Mouse (Mus musculus) intestine, postnatal 0 days (tissue): ENCODE measurements around the gene Fstl5. TPM values are rescaled to one million over a fixed set of nuclear protein-coding genes. Genes with fewer than 3 reads are reported as not detected.

Experiments
- ATAC-seq: fragments of 200-750 bp; cut with Nextera tagmentation; 2 replicates; pipeline ENCODE4 v1.8.0; 2017; ENCODE audit warnings: mild to moderate bottlenecking, moderate TSS enrichment, moderate library complexity
- H3K27ac ChIP-seq: fragments of 300-500 bp; sonication (generic); 2 replicates; pipeline ENCODE4 v1.5.1; 2014; ENCODE audit warnings: mild to moderate bottlenecking, low read depth, low read length, moderate library complexity
- H3K27me3 ChIP-seq: fragments of 300-500 bp; sonication (generic); replicated peaks from 2 replicates; pipeline ENCODE4 v1.6.1; 2014; ENCODE audit warnings: low read length, mixed read lengths; ENCODE audit not compliant: control insufficient read depth, insufficient read depth
- H3K36me3 ChIP-seq: fragments of 300-500 bp; sonication (generic); 2 replicates; pipeline ENCODE4 v1.6.1; 2014; ENCODE audit warnings: mild to moderate bottlenecking, moderate library complexity; ENCODE audit not compliant: control insufficient read depth, insufficient read depth
- H3K4me1 ChIP-seq: fragments of 300-500 bp; sonication (generic); replicated peaks from 2 replicates; pipeline ENCODE4 v1.6.1; 2014; ENCODE audit warnings: antibody characterized with exemption, low read length, mixed read lengths; ENCODE audit not compliant: control insufficient read depth, insufficient read depth
- H3K4me2 ChIP-seq: fragments of 300-500 bp; sonication (generic); replicated peaks from 2 replicates; pipeline ENCODE4 v1.6.1; 2014; ENCODE audit warnings: low read depth, mild to moderate bottlenecking, moderate library complexity
- H3K4me3 ChIP-seq: fragments of 300-500 bp; sonication (generic); 2 replicates; pipeline ENCODE4 v1.5.1; 2014; ENCODE audit warnings: low read depth, low read length
- H3K9ac ChIP-seq: fragments of 300-500 bp; sonication (generic); 2 replicates; pipeline ENCODE4 v1.6.1; 2014; ENCODE audit warnings: mild to moderate bottlenecking, low read depth, low read length
- H3K9me3 ChIP-seq: fragments of 300-500 bp; sonication (generic); 2 replicates; pipeline ENCODE4 v1.6.1; 2016; ENCODE audit warnings: mixed run types; ENCODE audit not compliant: control insufficient read depth
- CTCF ChIP-seq: sonication (generic); IDR thresholded peaks from 2 replicates; pipeline ENCODE4 v1.5.1; 2016; ENCODE audit warnings: low read depth, mild to moderate bottlenecking, control low read depth, antibody characterized with exemption, moderate library complexity
- WGBS: fragments of 180-500 bp; shearing (Covaris S2); extraction: QIAGEN DNeasy Blood & Tissue Kit; methylation state at CpG from one replicate; pipeline ENCODE4 v1.1.7; 2014; 5-methylcytosine and 5-hydroxymethylcytosine counted together
- polyA plus RNA-seq: library from polyadenylated mRNA; unstranded; fragments of >200 nt; fragmentation: Nextera tagmentation; extraction: Ambion mirVana; gene quantifications from 2 replicates; pipeline ENCODE4 v1.2.1, GENCODE M21; 2015

Fstl5 gene
- polyA plus RNA-seq, 1 experiment from 2014 or later, result 1.9 TPM

DNA sequence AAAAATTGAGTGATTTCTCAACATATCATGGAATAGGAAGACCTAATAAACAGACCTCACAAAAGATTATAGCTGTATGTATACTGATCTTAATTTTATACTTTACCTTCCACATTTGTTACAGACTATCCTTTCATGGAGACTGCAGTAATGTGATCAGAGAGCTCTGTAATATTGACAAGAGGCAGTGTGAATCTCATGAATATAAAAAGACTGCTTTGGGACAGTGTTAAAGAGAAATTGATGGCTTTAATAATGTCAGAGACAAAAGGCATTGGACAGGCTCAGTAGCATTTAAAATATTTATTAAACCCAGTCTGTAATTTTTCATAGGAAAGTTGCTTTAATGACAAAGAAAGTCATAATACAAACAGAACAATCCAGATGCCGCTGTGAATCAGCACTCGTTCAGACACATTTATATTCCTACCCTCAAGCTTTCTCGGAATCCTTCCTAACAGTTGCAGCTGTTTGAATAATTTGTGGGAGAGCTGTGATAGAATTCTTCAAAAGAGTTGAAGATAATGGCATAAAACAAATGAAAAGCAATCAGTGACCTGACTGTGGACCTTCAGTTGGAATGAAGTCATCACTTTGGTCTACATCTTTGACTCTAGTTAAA lies 499.0 kb downstream of the Fstl5 start:
- Histone ChIP-seq H3K4me2 (no peak overlapping the region), H3K36me3 (no peaks in the 10 kb centered on the region), H3K9me3 (no peaks in the 10 kb centered on the region), H3K4me1 (no peaks in the 10 kb centered on the region), H3K4me3 (no peak overlapping the region), H3K27ac (no peak overlapping the region), H3K9ac (no peak overlapping the region), H3K27me3 (no peaks in the 10 kb centered on the region)
- 71% methylated on average over 3 of the region's 3 CpGs for whole genome bisulfite sequencing
- no peak for TF ChIP-seq CTCF
- ATAC-seq, result no peak

DNA sequence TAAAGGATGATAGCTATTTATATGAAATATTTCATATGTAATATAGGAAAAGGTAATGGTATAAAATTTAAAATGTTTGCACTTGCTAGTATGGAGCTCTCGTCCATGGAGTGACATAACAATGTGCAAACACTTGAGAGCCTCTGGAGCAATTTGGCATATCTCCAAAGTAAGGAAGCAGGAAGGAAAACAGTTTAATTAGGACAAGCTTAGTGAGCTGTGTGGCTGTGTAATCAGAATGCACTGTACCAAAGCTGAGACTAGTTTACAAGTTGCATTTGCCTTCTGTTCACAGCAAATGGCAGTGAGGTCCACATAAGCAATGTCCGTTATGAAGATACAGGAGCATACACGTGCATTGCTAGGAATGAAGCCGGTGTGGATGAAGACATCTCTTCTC lies 519.1 kb downstream of the Fstl5 start:
- 59% methylated on average over 4 of the region's 4 CpGs for WGBS
- ATAC-seq, result no peak
- Histone ChIP-seq H3K27ac (no peak overlapping the region), H3K4me3 (no peak overlapping the region), H3K4me2 (no peak overlapping the region), H3K27me3 (no peaks in the 10 kb centered on the region), H3K36me3 (no peaks in the 10 kb centered on the region), H3K4me1 (no peaks in the 10 kb centered on the region), H3K9me3 (no peaks in the 10 kb centered on the region), H3K9ac (no peak overlapping the region)
- TF ChIP-seq CTCF, result no peak

DNA sequence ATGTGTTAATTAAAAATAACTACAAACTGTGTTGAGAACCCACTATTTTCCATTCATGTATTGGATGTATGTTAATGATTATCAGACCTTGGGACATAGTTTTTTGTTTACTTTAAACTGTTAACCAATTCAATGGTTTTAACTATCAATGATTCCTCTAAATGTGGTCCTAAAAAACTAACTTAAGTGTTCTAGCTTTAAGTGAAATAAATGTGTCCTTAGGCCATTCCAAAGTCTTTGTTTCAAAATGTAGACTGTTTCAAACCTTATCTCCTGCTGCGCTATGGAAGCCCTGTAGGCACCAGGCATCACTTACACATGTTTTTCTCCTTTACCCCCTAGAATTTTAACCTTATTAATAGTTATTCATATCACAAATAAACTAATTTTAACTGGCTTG lies 546.0 kb downstream of the Fstl5 start:
- Histone ChIP-seq H3K27me3 (no peaks in the 10 kb centered on the region), H3K4me1 (no peaks in the 10 kb centered on the region), H3K9ac (no peak overlapping the region), H3K36me3 (no peaks in the 10 kb centered on the region), H3K9me3 (no peaks in the 10 kb centered on the region), H3K4me3 (no peak overlapping the region), H3K27ac (no peak overlapping the region), H3K4me2 (no peak overlapping the region)
- no peak for TF ChIP-seq CTCF
- no peak for ATAC-seq
- WGBS, result 91% methylated on average over 1 of the region's 1 CpGs

DNA sequence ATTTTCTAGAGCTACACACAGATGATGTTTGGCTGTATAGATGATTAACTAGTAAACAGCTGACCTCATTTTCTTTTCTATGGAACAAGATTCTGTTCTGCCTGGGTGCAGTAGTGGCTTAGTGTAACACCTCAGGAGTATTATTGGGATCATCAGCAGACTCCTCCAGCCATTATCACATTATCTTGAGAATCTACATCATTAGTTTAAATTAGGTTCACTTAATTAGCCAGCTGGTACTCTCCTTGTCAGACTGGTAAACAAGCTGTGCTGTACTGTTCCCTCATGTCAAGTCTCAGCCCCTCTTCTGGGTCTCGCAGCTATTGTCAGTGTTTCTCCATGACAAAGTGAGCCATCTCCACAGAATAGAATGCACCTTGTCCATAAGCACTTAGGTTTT lies 580.2 kb downstream of the Fstl5 start:
- no peak for TF ChIP-seq CTCF
- H3K4me1 ChIP-seq, result no peaks in the 10 kb centered on the region
- H3K4me3 ChIP-seq, result no peak overlapping the region
- H3K36me3 ChIP-seq, result no peaks in the 10 kb centered on the region
- no peaks in the 10 kb centered on the region for H3K27me3 ChIP-seq
- 85% methylated on average over 1 of the region's 1 CpGs for WGBS
- no peak for ATAC-seq
- H3K9me3 ChIP-seq, result no peaks in the 10 kb centered on the region
- no peak overlapping the region for H3K9ac ChIP-seq
- H3K4me2 ChIP-seq, result no peak overlapping the region
- no peak overlapping the region for H3K27ac ChIP-seq

DNA sequence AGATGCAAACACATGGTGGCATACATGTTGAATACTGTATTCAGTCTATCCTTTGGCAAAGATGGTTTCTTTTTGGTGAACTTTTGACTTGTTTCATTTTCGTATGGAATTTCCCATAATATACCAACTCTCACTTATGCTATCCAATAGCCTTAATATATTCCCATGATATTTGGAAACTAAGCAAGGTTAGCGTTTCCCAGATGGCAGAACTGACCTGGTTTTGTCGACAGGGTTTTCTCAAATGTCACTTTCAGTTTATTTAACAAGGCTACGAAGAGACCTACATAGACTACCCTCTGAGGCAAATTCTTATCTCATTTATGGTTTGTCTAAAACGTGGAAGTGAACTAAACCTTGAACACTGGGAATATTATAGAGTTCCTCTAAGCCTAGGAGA lies 596.8 kb downstream of the Fstl5 start:
- Histone ChIP-seq H3K36me3 (no peaks in the 10 kb centered on the region), H3K27ac (no peak overlapping the region), H3K4me1 (no peaks in the 10 kb centered on the region), H3K4me3 (no peak overlapping the region), H3K4me2 (no peak overlapping the region), H3K9me3 (no peaks in the 10 kb centered on the region), H3K27me3 (no peaks in the 10 kb centered on the region), H3K9ac (no peak overlapping the region)
- no peak for ATAC-seq
- TF ChIP-seq CTCF, result no peak
- WGBS, result 48% methylated on average over 5 of the region's 5 CpGs

DNA sequence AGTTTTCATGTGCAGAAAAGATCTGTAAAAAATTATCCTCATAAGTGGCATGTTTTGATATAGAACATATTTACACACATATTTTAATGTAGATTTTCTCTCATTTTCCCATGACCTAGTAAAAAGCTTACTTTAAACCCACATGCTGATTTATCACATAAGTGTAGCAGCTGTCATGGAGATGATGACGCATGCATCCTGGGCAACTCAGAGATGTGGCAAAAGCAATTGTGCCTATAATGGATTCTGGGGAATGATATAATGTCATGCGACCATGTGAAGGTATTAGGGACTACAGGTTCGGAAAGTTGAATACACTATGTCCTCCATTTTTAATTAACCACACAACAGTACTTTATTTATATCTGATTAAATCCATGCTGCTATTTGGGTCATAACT lies 601.9 kb downstream of the Fstl5 start:
- TF ChIP-seq CTCF, result no peak
- no peaks in the 10 kb centered on the region for H3K9me3 ChIP-seq
- ATAC-seq, result no peak
- H3K27ac ChIP-seq, result no peak overlapping the region
- no peaks in the 10 kb centered on the region for H3K36me3 ChIP-seq
- no peak overlapping the region for H3K4me2 ChIP-seq
- H3K4me1 ChIP-seq, result no peaks in the 10 kb centered on the region
- H3K9ac ChIP-seq, result no peak overlapping the region
- 90% methylated on average over 3 of the region's 3 CpGs for WGBS
- no peaks in the 10 kb centered on the region for H3K27me3 ChIP-seq
- H3K4me3 ChIP-seq, result no peak overlapping the region

DNA sequence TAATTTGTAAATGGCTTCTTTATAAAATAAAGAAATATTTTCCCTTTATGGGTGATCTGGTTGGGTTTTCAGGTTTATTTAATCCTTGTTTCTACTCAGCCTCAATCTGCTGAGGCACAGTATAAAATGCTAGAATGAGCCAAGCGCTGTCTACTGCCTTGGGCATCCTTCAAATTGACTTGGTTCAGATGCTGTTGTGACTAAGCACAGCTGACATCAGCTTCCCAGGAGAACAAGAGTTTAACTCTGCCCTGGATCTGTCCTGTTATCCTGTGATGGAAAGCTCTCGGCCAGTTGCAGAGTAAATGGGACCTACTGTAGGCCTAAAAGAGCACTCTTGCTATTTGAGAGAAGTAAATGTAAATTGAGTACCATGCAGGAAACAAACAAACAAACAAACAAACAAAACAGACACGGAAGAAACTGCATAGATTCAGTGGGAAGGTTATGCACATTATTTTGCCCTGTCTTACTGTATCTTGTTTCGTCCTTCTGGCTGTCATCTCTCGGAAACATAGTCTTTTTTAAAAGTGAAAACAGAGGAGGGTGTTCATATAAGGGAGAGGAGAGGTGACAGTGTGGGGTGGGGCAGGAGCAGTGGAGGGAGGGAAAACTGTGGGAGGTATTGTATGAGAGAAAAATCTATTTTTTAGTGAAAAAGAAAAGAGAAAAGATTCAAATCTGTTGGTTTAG lies 605.9 kb downstream of the Fstl5 start:
- no peaks in the 10 kb centered on the region for H3K27me3 ChIP-seq
- H3K9me3 ChIP-seq, result no peaks in the 10 kb centered on the region
- no peak overlapping the region for H3K4me3 ChIP-seq
- H3K4me1 ChIP-seq, result no peaks in the 10 kb centered on the region
- H3K36me3 ChIP-seq, result no peaks in the 10 kb centered on the region
- no peak overlapping the region for H3K9ac ChIP-seq
- no peak for TF ChIP-seq CTCF
- no peak overlapping the region for H3K27ac ChIP-seq
- WGBS, result 70% methylated on average over 5 of the region's 5 CpGs
- H3K4me2 ChIP-seq, result no peak overlapping the region
- ATAC-seq, result no peak
